Mouse (Mus musculus) kidney, postnatal 25 days (tissue): Measurements from ENCODE around the gene Lhpp.

ENCODE experiments used
- DNase-seq, 2 experiments: peaks; one replicate each; pipeline ENCODE4 v3.0.0; 2021; ENCODE audit warnings: mixed read lengths in 2 of 2

Gene Lhpp

GRCm38 (mm10) chr7:132747096-132747495 is 136.7 kb downstream of the Lhpp start:
- DNase-seq = no peak

DNA sequence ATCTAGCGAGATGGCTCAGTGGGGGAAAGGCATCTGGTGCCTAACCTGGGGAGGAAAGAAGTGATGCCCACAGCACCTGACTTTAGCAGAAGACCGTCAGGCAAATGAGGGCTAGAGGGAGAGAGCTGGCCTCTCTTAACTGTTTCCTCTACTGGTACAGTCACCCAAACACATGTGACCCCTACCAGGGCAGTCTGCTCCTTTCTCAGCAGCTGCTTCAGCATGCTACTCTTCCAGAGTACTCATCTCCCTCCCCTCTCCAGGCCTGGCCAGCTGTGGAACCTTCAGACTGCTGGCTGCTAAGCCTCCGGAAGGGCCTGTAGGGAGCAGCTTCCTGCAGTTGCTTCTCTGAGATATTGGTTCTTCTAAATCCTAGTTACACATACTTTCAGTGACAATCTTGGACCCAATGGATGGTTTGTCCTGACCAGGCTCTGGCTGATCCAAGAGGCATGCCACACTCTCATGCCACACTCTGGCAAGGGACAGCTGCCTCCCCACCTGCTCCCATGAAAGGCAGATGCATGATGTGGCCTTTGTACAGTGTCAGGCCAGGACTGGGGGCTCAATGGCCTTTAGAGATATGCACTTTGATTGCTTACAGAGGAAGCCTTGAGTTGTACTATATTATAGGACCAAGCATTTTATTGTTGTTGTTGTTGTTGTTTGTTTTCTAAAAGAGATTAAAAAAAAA is 137.8 kb downstream of the Lhpp start:
- DNase-seq = no peak

DNA sequence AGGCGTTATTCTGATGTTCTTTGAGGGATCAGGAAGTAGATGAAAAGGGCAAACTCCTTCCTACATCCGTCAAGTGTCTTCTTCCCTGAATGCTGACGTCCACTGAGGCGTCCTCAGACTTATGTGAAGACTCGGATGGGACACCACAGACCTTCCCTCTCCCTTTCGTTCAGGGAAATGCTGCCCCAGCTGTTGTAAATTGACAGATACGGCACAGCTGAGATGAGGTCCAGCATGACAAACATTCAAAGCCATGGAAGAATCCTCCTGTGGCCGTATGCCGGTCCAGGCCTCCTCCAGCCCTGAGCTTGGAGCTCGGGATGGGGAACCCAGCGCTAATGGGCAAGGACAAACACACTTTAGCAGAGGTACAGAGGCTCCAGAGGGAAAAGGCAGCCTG is 139.1 kb downstream of the Lhpp start:
- DNase-seq = no peak

DNA sequence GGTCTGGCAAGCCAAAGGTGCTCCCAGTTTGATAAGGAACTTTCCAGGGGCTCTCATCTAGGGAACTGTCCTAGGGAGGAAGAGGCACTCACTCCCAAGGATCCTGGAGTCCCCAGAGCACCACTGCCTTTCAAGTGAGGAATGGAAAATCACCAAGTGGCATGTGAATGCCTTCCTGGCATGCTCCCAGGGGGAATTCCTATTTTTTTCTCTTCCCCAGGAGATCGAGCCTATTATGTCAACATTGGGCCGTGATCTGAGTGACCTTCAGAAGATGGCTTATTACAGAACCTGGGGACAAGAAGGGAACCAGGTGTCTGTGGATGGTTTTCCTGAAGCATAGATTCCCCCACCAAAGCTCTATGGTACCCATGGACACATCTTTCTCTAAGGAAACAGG is 141.3 kb downstream of the Lhpp start:
- peak; percentile 67 to 75 for DNase-seq

DNA sequence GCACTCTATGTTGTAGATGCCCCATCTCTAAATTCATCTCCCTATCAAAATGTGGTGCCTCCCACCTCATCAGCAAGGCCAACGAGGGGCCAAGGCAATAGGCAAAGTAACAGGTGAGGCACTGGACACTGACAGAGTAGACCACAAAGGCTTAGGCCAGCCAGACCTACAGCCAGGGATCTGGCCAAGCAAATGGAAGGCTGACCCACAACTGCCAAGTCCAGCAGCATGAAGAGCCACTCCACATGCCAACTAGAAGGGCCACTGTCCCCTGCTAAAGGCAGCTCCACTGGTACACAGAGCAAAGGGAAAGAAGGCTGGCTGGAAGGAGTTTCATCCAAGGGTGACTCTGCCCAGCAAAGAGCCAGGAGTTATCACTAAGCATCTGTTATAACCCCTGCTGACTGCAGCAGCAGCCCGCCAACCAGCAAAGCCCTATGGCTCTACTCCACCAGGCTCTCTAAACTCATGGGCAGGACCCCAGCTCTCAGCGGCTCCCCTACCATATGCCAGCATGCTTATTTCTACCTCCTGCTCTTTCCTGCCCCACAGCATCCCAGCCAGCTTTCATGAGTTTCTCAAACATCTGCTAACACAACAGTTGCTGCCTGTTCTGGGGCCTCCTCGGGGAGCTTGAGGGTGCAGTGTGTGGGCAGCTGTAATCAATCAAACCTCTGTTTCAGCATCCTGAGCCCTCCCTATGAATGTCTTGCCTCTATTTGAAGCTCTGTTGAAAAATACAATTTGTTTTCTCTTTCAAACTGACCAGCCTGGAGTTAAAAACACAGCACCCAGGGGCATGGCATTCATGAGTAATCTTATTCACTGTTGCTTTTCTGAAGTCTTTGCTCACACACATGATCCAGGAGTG is 143.3 kb downstream of the Lhpp start:
- DNase-seq = no peak

DNA sequence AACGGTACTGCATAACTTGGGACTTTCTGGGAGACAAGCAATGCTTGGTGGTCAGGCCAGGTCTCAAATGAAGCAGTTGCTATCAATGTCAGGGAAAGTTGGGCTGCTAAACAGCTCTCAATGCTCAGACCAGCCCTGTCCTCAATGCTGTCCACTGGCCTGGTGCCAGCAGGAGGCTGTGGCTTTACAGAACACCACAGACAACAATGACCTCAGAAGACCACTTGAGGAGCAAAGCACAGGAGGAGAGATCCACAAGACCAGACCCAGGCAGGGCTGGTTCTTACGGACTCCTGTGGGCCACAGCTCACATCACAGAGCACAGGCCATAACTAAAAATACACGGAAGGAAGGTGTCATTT is 143.9 kb downstream of the Lhpp start:
- DNase-seq = peak; percentile 61 to 64
